Mouse (Mus musculus) intestine, postnatal 0 days (tissue): Measurements from ENCODE around the gene Med27. TPM values are rescaled to one million over a fixed set of nuclear protein-coding genes. Genes with fewer than 3 reads are reported as not detected.

Source experiments
- ATAC-seq: fragments of 200-750 bp; cut with Nextera tagmentation; 2 replicates; pipeline ENCODE4 v1.8.0; 2017; ENCODE audit warnings: mild to moderate bottlenecking, moderate TSS enrichment, moderate library complexity
- H3K27ac ChIP-seq: fragments of 300-500 bp; sonication (generic); 2 replicates; pipeline ENCODE4 v1.5.1; 2014; ENCODE audit warnings: mild to moderate bottlenecking, low read depth, low read length, moderate library complexity
- H3K27me3 ChIP-seq: fragments of 300-500 bp; sonication (generic); replicated peaks from 2 replicates; pipeline ENCODE4 v1.6.1; 2014; ENCODE audit warnings: low read length, mixed read lengths; ENCODE audit not compliant: control insufficient read depth, insufficient read depth
- H3K36me3 ChIP-seq: fragments of 300-500 bp; sonication (generic); 2 replicates; pipeline ENCODE4 v1.6.1; 2014; ENCODE audit warnings: mild to moderate bottlenecking, moderate library complexity; ENCODE audit not compliant: control insufficient read depth, insufficient read depth
- H3K4me1 ChIP-seq: fragments of 300-500 bp; sonication (generic); replicated peaks from 2 replicates; pipeline ENCODE4 v1.6.1; 2014; ENCODE audit warnings: antibody characterized with exemption, low read length, mixed read lengths; ENCODE audit not compliant: control insufficient read depth, insufficient read depth
- H3K4me2 ChIP-seq: fragments of 300-500 bp; sonication (generic); replicated peaks from 2 replicates; pipeline ENCODE4 v1.6.1; 2014; ENCODE audit warnings: low read depth, mild to moderate bottlenecking, moderate library complexity
- H3K4me3 ChIP-seq: fragments of 300-500 bp; sonication (generic); 2 replicates; pipeline ENCODE4 v1.5.1; 2014; ENCODE audit warnings: low read depth, low read length
- H3K9ac ChIP-seq: fragments of 300-500 bp; sonication (generic); 2 replicates; pipeline ENCODE4 v1.6.1; 2014; ENCODE audit warnings: mild to moderate bottlenecking, low read depth, low read length
- H3K9me3 ChIP-seq: fragments of 300-500 bp; sonication (generic); 2 replicates; pipeline ENCODE4 v1.6.1; 2016; ENCODE audit warnings: mixed run types; ENCODE audit not compliant: control insufficient read depth
- CTCF ChIP-seq: sonication (generic); IDR thresholded peaks from 2 replicates; pipeline ENCODE4 v1.5.1; 2016; ENCODE audit warnings: low read depth, mild to moderate bottlenecking, control low read depth, antibody characterized with exemption, moderate library complexity
- WGBS: fragments of 180-500 bp; shearing (Covaris S2); extraction: QIAGEN DNeasy Blood & Tissue Kit; methylation state at CpG from one replicate; pipeline ENCODE4 v1.1.7; 2014; 5-methylcytosine and 5-hydroxymethylcytosine counted together
- polyA plus RNA-seq: library from polyadenylated mRNA; unstranded; fragments of >200 nt; fragmentation: Nextera tagmentation; extraction: Ambion mirVana; gene quantifications from 2 replicates; pipeline ENCODE4 v1.2.1, GENCODE M21; 2015

The Med27 gene
- polyA plus RNA-seq, 1 experiment from 2014 or later, result 24.8 TPM

- Histone ChIP-seq H3K36me3 (no peaks in the 10 kb centered on the region), H3K4me3 (no peak overlapping the region), H3K9ac (no peak overlapping the region), H3K27ac (no peak overlapping the region), H3K4me2 (no peak overlapping the region), H3K9me3 (no peaks in the 10 kb centered on the region), H3K27me3 (no peaks in the 10 kb centered on the region), H3K4me1 (no peaks in the 10 kb centered on the region)
- TF ChIP-seq CTCF, result no peak
- ATAC-seq, result no peak
- 85% methylated on average over 6 of the region's 6 CpGs for WGBS
These were observed 89.8 kb downstream of the Med27 start for GRCm38 (mm10) chr2:29436376-29436775.

GRCm38 (mm10) chr2:29437111-29437510 lies 90.5 kb downstream of the Med27 start:
- no peak for TF ChIP-seq CTCF
- no peaks in the 10 kb centered on the region for H3K9me3 ChIP-seq
- H3K36me3 ChIP-seq, result no peaks in the 10 kb centered on the region
- ATAC-seq, result no peak
- H3K4me1 ChIP-seq, result no peaks in the 10 kb centered on the region
- H3K27me3 ChIP-seq, result no peaks in the 10 kb centered on the region
- H3K27ac ChIP-seq, result no peak overlapping the region
- H3K4me3 ChIP-seq, result no peak overlapping the region
- no peak overlapping the region for H3K4me2 ChIP-seq
- H3K9ac ChIP-seq, result no peak overlapping the region
- 55% methylated on average over 5 of the region's 5 CpGs for WGBS

- Histone ChIP-seq H3K4me3 (no peak overlapping the region), H3K27me3 (no peaks in the 10 kb centered on the region), H3K9me3 (no peaks in the 10 kb centered on the region), H3K4me2 (no peak overlapping the region), H3K4me1 (no peaks in the 10 kb centered on the region), H3K9ac (no peak overlapping the region), H3K36me3 (no peaks in the 10 kb centered on the region), H3K27ac (no peak overlapping the region)
- no peak for TF ChIP-seq CTCF
- ATAC-seq, result no peak
- 83% methylated on average over 4 of the region's 4 CpGs for WGBS
These were observed 91.4 kb downstream of the Med27 start for GRCm38 (mm10) chr2:29437861-29438529.

- no peak for ATAC-seq
- H3K4me3 ChIP-seq, result no peak overlapping the region
- no peak overlapping the region for H3K9ac ChIP-seq
- no peaks in the 10 kb centered on the region for H3K36me3 ChIP-seq
- H3K4me2 ChIP-seq, result no peak overlapping the region
- H3K27ac ChIP-seq, result no peak overlapping the region
- H3K9me3 ChIP-seq, result no peaks in the 10 kb centered on the region
- no peaks in the 10 kb centered on the region for H3K4me1 ChIP-seq
- H3K27me3 ChIP-seq, result no peaks in the 10 kb centered on the region
- WGBS, result 71% methylated on average over 5 of the region's 5 CpGs
- TF ChIP-seq CTCF, result no peak
These were observed 91.9 kb downstream of the Med27 start for GRCm38 (mm10) chr2:29438530-29438862.

GRCm38 (mm10) chr2:29438986-29439385 lies 92.4 kb downstream of the Med27 start:
- Histone ChIP-seq H3K9me3 (no peaks in the 10 kb centered on the region), H3K4me3 (no peak overlapping the region), H3K27me3 (no peaks in the 10 kb centered on the region), H3K36me3 (no peaks in the 10 kb centered on the region), H3K27ac (no peak overlapping the region), H3K4me1 (no peaks in the 10 kb centered on the region), H3K4me2 (no peak overlapping the region), H3K9ac (no peak overlapping the region)
- TF ChIP-seq CTCF, result no peak
- WGBS, result 62% methylated on average over 1 of the region's 1 CpGs
- ATAC-seq, result no peak

GRCm38 (mm10) chr2:29439396-29439795 lies 92.8 kb downstream of the Med27 start:
- H3K27ac ChIP-seq, result no peak overlapping the region
- H3K36me3 ChIP-seq, result no peaks in the 10 kb centered on the region
- TF ChIP-seq CTCF, result no peak
- WGBS, result 80% methylated on average over 7 of the region's 7 CpGs
- H3K27me3 ChIP-seq, result no peaks in the 10 kb centered on the region
- no peaks in the 10 kb centered on the region for H3K4me1 ChIP-seq
- H3K9me3 ChIP-seq, result no peaks in the 10 kb centered on the region
- no peak overlapping the region for H3K4me3 ChIP-seq
- no peak overlapping the region for H3K4me2 ChIP-seq
- no peak overlapping the region for H3K9ac ChIP-seq
- ATAC-seq, result no peak
